Mouse (Mus musculus) erythroblast, embryonic 14.5 days (primary cell): ENCODE data around the gene Lhfpl3.

Experiments
- GATA1 ChIP-seq: IDR thresholded peaks from 2 replicates; pipeline ENCODE4 v1.6.1; 2012; ENCODE audit warnings: low read length, inconsistent platforms, mixed read lengths
- TAL1 ChIP-seq: IDR thresholded peaks from 3 replicates; pipeline ENCODE4 v1.6.1; 2012; ENCODE audit warnings: low read length, inconsistent platforms, mixed read lengths

GRCm38 (mm10) chr5:22986771-22987170 is 240.9 kb downstream of the Lhfpl3 start:
- no peak for TF ChIP-seq GATA1
- no peak for TF ChIP-seq TAL1
